Mouse (Mus musculus) erythroblast, embryonic 14.5 days (primary cell): ENCODE data around the gene Nectin2. TPM values are rescaled to one million over a fixed set of nuclear protein-coding genes. Genes with fewer than 3 reads are reported as not detected.
"Not testable (repeated sequence)": the region's sequence is repeated elsewhere in the genome, so short reads cannot be mapped to it uniquely, and the experiment has no call there.

Experiments used
- H3K27me3 ChIP-seq: 2 replicates; pipeline ENCODE4 v1.6.1; 2012; ENCODE audit warnings: inconsistent platforms; ENCODE audit not compliant: control insufficient read depth
- H3K36me3 ChIP-seq: 2 replicates; pipeline ENCODE4 v1.6.1; 2012; ENCODE audit warnings: mild to moderate bottlenecking, inconsistent platforms; ENCODE audit not compliant: control insufficient read depth
- H3K4me1 ChIP-seq: 2 replicates; pipeline ENCODE4 v1.6.1; 2012; ENCODE audit warnings: inconsistent platforms; ENCODE audit not compliant: control insufficient read depth
- H3K4me3 ChIP-seq: replicated peaks from 2 replicates; pipeline ENCODE3; 2012; ENCODE audit warnings: moderate library complexity, mild to moderate bottlenecking, inconsistent platforms
- H3K9me3 ChIP-seq: 2 replicates; pipeline ENCODE4 v1.6.1; 2012; ENCODE audit warnings: low read length, inconsistent platforms, mixed read lengths; ENCODE audit not compliant: control insufficient read depth
- GATA1 ChIP-seq: IDR thresholded peaks from 2 replicates; pipeline ENCODE4 v1.6.1; 2012; ENCODE audit warnings: low read length, inconsistent platforms, mixed read lengths
- TAL1 ChIP-seq: IDR thresholded peaks from 3 replicates; pipeline ENCODE4 v1.6.1; 2012; ENCODE audit warnings: low read length, inconsistent platforms, mixed read lengths
- polyA plus RNA-seq: library from polyadenylated mRNA; stranded (reverse); fragments of >175 nt; gene quantifications from 2 replicates; pipeline ENCODE4 v1.2.3, GENCODE M21; 2012

Gene Nectin2
- polyA plus RNA-seq, 1 experiment = 0.15 TPM

- H3K4me1 ChIP-seq = peaks cover 14% of the 10 kb centered on the region
These were observed 61.7 kb downstream of the Nectin2 start for GRCm38 (mm10) chr7:19688611-19689010.

GRCm38 (mm10) chr7:19688101-19688500, 62.2 kb downstream of the Nectin2 start:
- H3K4me1 ChIP-seq = peaks cover 10% of the 10 kb centered on the region

More at GRCm38 (mm10) chr7:19688611-19689010, 61.7 kb downstream of the Nectin2 start:
- Histone ChIP-seq H3K27me3 (no peaks in the 10 kb centered on the region), H3K36me3 (no peaks in the 10 kb centered on the region; the same call in 1 of the 2 replicates), H3K4me3 (no peak overlapping the region), H3K9me3 (no peaks in the 10 kb centered on the region)
- TF ChIP-seq GATA1 (no peak), TAL1 (no peak)

GRCm38 (mm10) chr7:19686927-19687583, 63.2 kb downstream of the Nectin2 start:
- H3K4me1 ChIP-seq, H3K9me3 ChIP-seq, H3K27me3 ChIP-seq, H3K4me3 ChIP-seq, H3K36me3 ChIP-seq: not testable (repeated sequence)

More at GRCm38 (mm10) chr7:19688101-19688500, 62.2 kb downstream of the Nectin2 start:
- no peak overlapping the region for H3K4me3 ChIP-seq
- H3K9me3 ChIP-seq = no peaks in the 10 kb centered on the region
- H3K36me3 ChIP-seq = no peaks in the 10 kb centered on the region; the same call in 1 of the 2 replicates
- H3K27me3 ChIP-seq = no peaks in the 10 kb centered on the region
- TF ChIP-seq GATA1 (no peak), TAL1 (no peak)

GRCm38 (mm10) chr7:19686521-19686920, 63.8 kb downstream of the Nectin2 start:
- TF ChIP-seq GATA1 (no peak), TAL1 (no peak)
- peaks cover 7% of the 10 kb centered on the region; the same call in 1 of the 2 replicates for H3K4me1 ChIP-seq
- no peaks in the 10 kb centered on the region; the same call in 1 of the 2 replicates for H3K36me3 ChIP-seq
- no peaks in the 10 kb centered on the region for H3K27me3 ChIP-seq
- no peak overlapping the region for H3K4me3 ChIP-seq
- no peaks in the 10 kb centered on the region for H3K9me3 ChIP-seq

GRCm38 (mm10) chr7:19685374-19685773, 64.9 kb downstream of the Nectin2 start:
- Histone ChIP-seq H3K36me3 (no peaks in the 10 kb centered on the region; the same call in 1 of the 2 replicates), H3K4me3 (no peak overlapping the region), H3K27me3 (no peaks in the 10 kb centered on the region), H3K9me3 (no peaks in the 10 kb centered on the region), H3K4me1 (peaks cover 10% of the 10 kb centered on the region; the same call in 1 of the 2 replicates)
- TF ChIP-seq TAL1 (no peak), GATA1 (no peak)

GRCm38 (mm10) chr7:19683771-19684201, 66.5 kb downstream of the Nectin2 start:
- peaks cover 10% of the 10 kb centered on the region; the same call in 1 of the 2 replicates for H3K4me1 ChIP-seq
- TF ChIP-seq TAL1 (no peak), GATA1 (no peak)
- no peaks in the 10 kb centered on the region for H3K27me3 ChIP-seq
- no peak overlapping the region for H3K4me3 ChIP-seq
- H3K9me3 ChIP-seq = no peaks in the 10 kb centered on the region
- H3K36me3 ChIP-seq = no peaks in the 10 kb centered on the region

- Histone ChIP-seq H3K27me3 (no peaks in the 10 kb centered on the region), H3K4me1 (peaks cover 10% of the 10 kb centered on the region; the same call in 1 of the 2 replicates), H3K4me3 (no peak overlapping the region), H3K9me3 (no peaks in the 10 kb centered on the region), H3K36me3 (no peaks in the 10 kb centered on the region)
- no peak for TF ChIP-seq GATA1
- TF ChIP-seq TAL1 = no peak
These were observed 67.3 kb downstream of the Nectin2 start for GRCm38 (mm10) chr7:19682979-19683378.

GRCm38 (mm10) chr7:19681202-19681694, 69.0 kb downstream of the Nectin2 start, which contains the start of the genes Gm44805 and Apoc4:
Gene Gm44805 (minus strand): TSS chr7:19681423.
Gene Apoc4 (minus strand): TSS chr7:19681479.
- H3K4me1 ChIP-seq = peaks cover 5% of the 10 kb centered on the region; the same call in 1 of the 2 replicates

GRCm38 (mm10) chr7:19680702-19681101, 69.6 kb downstream of the Nectin2 start:
- H3K4me1 ChIP-seq = peaks cover 5% of the 10 kb centered on the region; the same call in 1 of the 2 replicates
- H3K9me3 ChIP-seq = no peaks in the 10 kb centered on the region
- no peak for TF ChIP-seq GATA1
- no peak for TF ChIP-seq TAL1
- no peaks in the 10 kb centered on the region; the same call in 1 of the 2 replicates for H3K36me3 ChIP-seq
- H3K4me3 ChIP-seq = no peak overlapping the region
- H3K27me3 ChIP-seq = no peaks in the 10 kb centered on the region

More at GRCm38 (mm10) chr7:19681202-19681694, 69.0 kb downstream of the Nectin2 start, which contains the start of the genes Gm44805 and Apoc4:
- Histone ChIP-seq H3K27me3 (no peaks in the 10 kb centered on the region), H3K9me3 (no peaks in the 10 kb centered on the region), H3K4me3 (peak within 1 kb of the TSS; percentile 3), H3K36me3 (no peaks in the 10 kb centered on the region; the same call in 1 of the 2 replicates)
- TF ChIP-seq TAL1 (no peak), GATA1 (no peak)
